Mouse (Mus musculus): ENCODE measurements around the gene Chid1. TPM values are rescaled to one million over a fixed set of nuclear protein-coding genes. Genes with fewer than 3 reads are reported as not detected.

Chid1 gene
- total RNA-seq, 2 experiments from 2014 or later, result 48.7 to 55.4 TPM

Other genes with a start within 250 kb of the Chid1 start
- under 1 TPM; 0.48 to 0.54 TPM for gene Drd4, start 247.9 kb downstream of the Chid1 start, total RNA-seq (2021)
- 100 to 1,000 TPM; 246 to 267 TPM for gene Deaf1, start 212.2 kb downstream of the Chid1 start, total RNA-seq (2021)
- gene Tmem80, start 212.1 kb downstream of the Chid1 start, total RNA-seq (2021), result 10 to 100 TPM; 21.1 to 21.9 TPM
- under 1 TPM; 0.86 to 0.97 TPM for gene Eps8l2, start 201.0 kb downstream of the Chid1 start, total RNA-seq (2021)
- gene Taldo1, start 147.7 kb downstream of the Chid1 start, total RNA-seq (2021), result 100 to 1,000 TPM; 146 to 152 TPM
- 10 to 100 TPM; 43.1 to 44.6 TPM for gene Gatd1, start 125.7 kb downstream of the Chid1 start, total RNA-seq (2021)
- 100 to 1,000 TPM; 111 to 122 TPM for gene Cend1, start 110.4 kb downstream of the Chid1 start, total RNA-seq (2021)
- 100 to 1,000 TPM; 196 to 217 TPM for gene Slc25a22, start 102.0 kb downstream of the Chid1 start, total RNA-seq (2021)
- 1 to 10 TPM; 5.5 to 6.6 TPM for gene Pidd1, start 95.8 kb downstream of the Chid1 start, total RNA-seq (2021)
- gene Rplp2, start 92.5 kb downstream of the Chid1 start, total RNA-seq (2021), result 100 to 1,000 TPM; 894 to 998 TPM
- gene Pnpla2, start 84.7 kb downstream of the Chid1 start, total RNA-seq (2021), result 10 to 100 TPM; 13.9 to 16.0 TPM
- 1 to 10 TPM; 4.4 to 4.9 TPM for gene Cracr2b, start 78.8 kb downstream of the Chid1 start, total RNA-seq (2021)
- gene Cd151, start 72.5 kb downstream of the Chid1 start, total RNA-seq (2021), result 10 to 100 TPM; 46.7 to 50.6 TPM
- 10 to 100 TPM; 38.5 to 40.1 TPM for gene Polr2l, start 64.7 kb downstream of the Chid1 start, total RNA-seq (2021)
- 10 to 100 TPM; 33.5 to 35.9 TPM for gene Tspan4, start 64.6 kb downstream of the Chid1 start, total RNA-seq (2021)
- 100 to 1,000 TPM; 216 to 228 TPM for gene Ap2a2, start 22.3 kb upstream of the Chid1 start, total RNA-seq (2021)
- gene Muc6, start 115.5 kb upstream of the Chid1 start, total RNA-seq (2021), result not detected
- 1 to 10 TPM in 1 of 2 experiments, under 1 TPM in 1; 0.68 to 1.4 TPM for gene Muc2, start 150.5 kb upstream of the Chid1 start, total RNA-seq (2021)
- gene Muc5ac, start 249.1 kb upstream of the Chid1 start, total RNA-seq (2021), result not detected

All from left cerebral cortex, postnatal 4 days (tissue).